Mouse (Mus musculus) adrenal gland, postnatal 4 days (tissue): ENCODE measurements around the gene Galk1. TPM values are rescaled to one million over a fixed set of nuclear protein-coding genes. Genes with fewer than 3 reads are reported as not detected.
A peak's percentile ranks its signal among the peaks of the same experiment; 100 is the strongest.

ENCODE experiments used
- DNase-seq, 2 experiments: peaks; one replicate each; pipeline ENCODE4 v3.0.0; 2021 to 2022; ENCODE audit warnings: low spot score in 2 of 2, mixed read lengths in 2 of 2
- total RNA-seq, 2 experiments: library from RNA; stranded (reverse); gene quantifications; 2 replicates each; pipeline ENCODE4 v1.2.3; 2021

The Galk1 gene
- total RNA-seq, 2 experiments from 2014 or later, result 70.2 to 88.6 TPM

DNA sequence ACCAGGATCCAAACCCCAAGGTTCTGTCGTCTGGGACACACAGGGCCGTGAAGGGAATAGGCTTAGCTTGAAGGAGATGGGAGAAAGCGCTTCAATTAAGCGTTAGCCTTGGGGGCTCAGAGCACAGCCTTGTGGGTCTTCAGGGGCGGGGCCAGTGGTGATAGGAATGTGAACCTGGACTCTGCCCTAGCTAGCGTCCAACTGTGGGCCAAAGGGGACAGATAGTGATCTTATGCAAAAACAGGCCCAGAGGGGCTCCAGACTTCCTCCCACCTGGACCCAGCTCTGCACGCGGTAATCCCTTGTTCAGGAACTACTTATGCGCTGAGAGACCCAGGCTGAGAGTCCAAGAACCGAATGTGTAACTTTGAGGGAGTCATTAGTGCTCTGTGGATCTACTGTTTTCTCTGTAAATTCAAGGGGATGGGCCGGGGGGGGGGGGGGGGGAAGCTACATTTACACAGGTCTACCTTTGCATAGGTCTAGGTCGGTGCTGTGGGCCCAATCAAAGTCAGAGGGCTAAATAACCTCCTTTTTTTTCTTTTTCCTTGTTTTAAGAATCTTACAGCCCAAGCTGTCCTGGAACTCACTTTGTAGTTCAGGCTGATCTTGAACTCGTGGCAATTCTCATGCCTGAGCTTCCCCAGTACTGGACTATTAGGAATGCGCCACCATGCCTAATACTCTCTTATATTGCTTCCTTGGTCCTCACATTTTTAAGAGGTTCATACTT lies 824 bp downstream of the Galk1 start:
- DNase-seq, result no peak

DNA sequence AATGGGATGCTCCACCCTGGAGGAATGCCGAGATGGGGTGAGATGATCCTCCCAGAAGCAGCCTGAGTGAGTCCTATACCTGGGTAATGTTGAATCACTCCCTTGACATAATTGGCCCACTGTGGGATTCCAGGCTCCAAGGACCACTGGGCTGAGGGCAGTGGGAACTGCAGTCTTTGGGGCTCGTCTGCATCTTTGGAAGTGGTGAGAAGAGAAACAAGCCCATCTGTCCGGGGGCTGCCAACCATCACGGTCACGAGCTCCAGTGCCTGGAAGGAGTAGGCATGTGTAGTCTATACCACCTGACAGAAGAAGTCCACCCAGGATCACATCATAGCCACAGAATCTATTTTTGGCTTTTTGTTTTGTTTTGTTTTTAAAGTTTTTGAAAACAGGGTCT lies 1.6 kb downstream of the Galk1 start:
- DNase-seq, result no peak

- DNase-seq, result no peak
These were observed 2.4 kb downstream of the Galk1 start for GRCm38 (mm10) chr11:116010146-116010545.

DNA sequence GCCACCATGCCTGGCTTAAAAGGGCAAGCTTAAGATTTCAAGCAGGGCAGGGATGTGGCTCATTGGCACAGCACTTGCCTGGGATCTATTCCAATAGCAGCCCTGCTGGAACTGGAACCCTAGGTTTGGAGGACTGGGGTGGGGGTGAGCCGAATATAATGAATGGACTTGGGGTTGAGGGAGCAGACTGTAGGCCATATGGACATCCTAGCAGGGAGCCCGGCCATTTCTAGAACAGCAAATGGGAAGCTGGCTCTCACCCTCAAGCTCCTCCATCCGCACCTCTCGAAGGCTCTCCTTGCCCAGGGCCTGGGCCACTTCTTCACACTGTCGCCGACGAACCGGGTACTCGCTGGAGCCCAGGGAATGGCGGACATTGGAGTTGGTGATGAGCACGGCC lies 2.9 kb downstream of the Galk1 start:
- DNase-seq, result no peak

- no peak for DNase-seq
These were observed 3.6 kb downstream of the Galk1 start for GRCm38 (mm10) chr11:116008832-116009375.

DNA sequence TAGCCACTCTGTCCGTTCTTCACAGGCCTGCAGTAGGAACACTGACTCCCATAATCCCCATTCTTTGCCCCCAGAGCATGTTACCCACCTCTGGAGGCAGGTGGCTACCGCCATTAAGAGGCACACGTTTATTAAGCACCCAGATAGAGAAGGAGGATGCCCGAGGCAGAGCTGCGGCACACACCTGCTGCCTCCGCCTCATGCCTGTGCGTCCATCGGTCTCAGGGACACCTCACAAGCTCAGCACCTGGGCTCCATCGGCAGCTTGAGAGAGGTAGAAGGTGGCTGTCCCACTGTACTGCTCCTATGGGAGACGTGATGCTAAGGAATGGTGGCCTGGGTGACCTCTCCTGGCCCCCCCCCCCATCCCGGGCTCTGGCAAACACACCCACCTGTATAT lies 4.1 kb downstream of the Galk1 start:
- no peak for DNase-seq

GRCm38 (mm10) chr11:116007095-116007850 lies 5.2 kb downstream of the Galk1 start:
- DNase-seq, result no peak

DNA sequence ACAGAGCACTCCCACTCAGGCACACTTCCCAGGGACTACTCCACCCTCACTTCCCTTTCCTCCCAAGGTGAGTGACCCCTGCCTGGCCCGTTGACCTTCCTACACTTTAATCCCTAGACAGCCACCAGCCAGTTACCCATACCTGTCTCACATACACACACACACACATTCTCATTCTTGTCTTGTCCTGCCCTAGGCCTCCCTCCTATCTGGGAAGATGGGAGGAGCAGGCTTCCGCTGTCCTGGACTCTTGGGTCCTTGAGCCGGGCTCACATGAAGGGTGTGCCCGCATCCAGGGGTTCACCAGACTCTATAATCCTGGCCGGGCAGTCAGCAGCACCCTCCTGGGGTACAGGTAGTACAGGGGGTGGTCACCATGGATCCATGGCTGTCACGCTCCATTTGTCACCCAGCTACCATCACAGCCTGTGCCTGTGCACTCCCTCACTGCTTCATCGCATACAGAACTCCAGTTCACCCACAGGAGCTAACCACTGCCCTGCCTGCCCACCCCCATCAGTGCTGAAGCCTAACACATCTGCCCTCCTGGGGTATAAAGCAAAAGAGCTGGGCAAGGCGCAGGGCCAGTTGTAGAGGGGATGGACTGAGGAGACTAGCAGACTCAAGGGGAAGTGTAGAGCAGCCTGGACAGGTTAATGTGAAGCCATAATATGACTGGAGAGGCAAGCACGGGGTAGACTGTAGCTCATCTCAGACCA lies 6.7 kb downstream of the Galk1 start:
- DNase-seq, result no peak

GRCm38 (mm10) chr11:116004840-116005700 lies 7.4 kb downstream of the Galk1 start:
- peak; percentile 59 to 70 for DNase-seq

GRCm38 (mm10) chr11:116004186-116004823 lies 8.2 kb downstream of the Galk1 start:
- no peak for DNase-seq

DNA sequence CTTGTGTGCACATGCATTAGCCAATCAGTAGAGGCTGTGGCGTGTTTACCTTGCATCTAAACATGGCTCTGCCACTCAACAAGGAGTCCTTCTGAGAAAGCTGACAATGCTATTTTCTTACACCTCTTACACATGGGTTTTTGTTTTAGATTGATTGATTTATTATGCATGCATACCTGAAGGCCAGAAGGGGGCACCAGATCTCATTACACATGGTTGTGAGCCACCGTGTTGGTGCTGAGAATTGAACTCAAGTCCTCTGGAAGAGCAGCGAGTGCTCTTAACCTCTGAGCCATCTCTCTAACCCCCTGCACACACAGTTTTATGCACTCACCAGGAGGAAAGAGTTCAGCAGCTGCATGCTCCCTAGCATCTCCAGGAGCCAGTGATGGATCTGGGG lies 9.6 kb downstream of the Galk1 start:
- no peak for DNase-seq

- DNase-seq, result no peak
These were observed 10.8 kb downstream of the Galk1 start for GRCm38 (mm10) chr11:116001725-116002124.

GRCm38 (mm10) chr11:116000607-116001006 lies 11.9 kb downstream of the Galk1 start:
- no peak for DNase-seq

- peak in 1 of 2 experiments; percentile 62 for DNase-seq
These were observed 12.9 kb downstream of the Galk1 start for GRCm38 (mm10) chr11:115999538-116000143.

- DNase-seq, result no peak
These were observed 13.5 kb downstream of the Galk1 start for GRCm38 (mm10) chr11:115999027-115999426.

- DNase-seq, result no peak
These were observed 14.9 kb downstream of the Galk1 start for GRCm38 (mm10) chr11:115997662-115998061.

DNA sequence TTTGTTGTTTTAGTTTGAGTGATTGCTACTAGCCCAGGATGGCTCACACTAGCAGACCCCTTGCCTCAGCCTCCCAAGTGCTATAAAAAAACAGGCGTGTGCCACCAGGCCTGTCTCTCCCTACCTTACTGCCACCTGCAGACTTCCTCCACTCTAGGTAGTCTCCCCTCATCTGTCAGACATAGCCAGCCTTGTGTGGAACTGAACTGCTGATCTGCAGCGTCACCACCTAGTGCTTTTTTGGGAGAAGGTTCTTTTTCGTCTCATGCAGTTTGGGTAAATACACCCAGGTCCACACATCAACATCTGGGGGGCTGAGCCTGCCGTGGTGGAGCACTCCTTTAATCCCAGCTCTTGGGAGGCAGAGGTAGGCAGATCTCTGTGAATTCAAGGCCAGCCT lies 15.5 kb downstream of the Galk1 start:
- DNase-seq, result no peak

DNA sequence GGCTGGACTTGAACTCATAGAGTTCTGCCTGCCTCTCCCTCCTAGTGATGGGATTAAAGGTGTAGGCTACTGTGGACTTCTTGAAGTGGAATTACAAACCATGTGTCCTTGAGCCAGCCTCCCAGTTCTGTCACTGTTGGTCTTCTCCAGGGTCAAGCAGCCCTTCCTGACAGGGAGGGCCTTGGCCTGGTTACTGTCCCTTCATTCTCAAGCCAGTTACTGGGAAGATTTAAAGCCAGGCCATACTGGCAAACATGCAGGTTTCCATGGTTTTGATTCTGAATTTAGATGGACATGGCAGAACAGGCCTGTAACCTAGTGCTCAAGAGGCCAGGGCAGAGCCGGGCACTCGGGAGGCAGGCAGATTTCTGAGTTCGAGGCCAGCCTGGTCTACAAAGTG lies 17.3 kb downstream of the Galk1 start:
- no peak for DNase-seq

DNA sequence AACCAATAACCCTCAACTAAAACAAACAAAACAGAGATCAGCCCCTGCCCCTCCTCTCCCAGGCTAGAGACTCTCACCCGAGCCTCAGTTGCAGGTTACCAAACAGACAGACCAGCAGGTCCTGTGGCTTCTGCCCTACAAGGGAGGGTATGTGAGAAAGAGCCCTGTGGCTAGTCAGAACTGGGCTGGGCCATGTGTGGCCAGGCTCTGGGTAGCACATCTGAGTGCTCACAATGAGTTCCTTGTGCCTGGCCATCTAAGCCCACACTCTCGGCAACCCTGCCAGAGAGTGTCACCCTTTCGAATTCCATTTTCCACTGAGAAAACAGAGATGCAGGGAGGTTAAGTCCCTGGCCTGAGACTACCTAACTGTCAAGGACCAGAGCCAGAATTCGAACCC lies 20.4 kb downstream of the Galk1 start:
- DNase-seq, result no peak

GRCm38 (mm10) chr11:115989686-115990085 lies 22.8 kb downstream of the Galk1 start:
- DNase-seq, result no peak
